Mouse (Mus musculus) embryonic facial prominence, embryonic 11.5 days (tissue): ENCODE results near the gene Ces2e. TPM values are rescaled to one million over a fixed set of nuclear protein-coding genes. Genes with fewer than 3 reads are reported as not detected.
"Not testable (repeated sequence)": the region's sequence is repeated elsewhere in the genome, so short reads cannot be mapped to it uniquely, and the experiment has no call there.

ENCODE experiments used
- ATAC-seq: fragments of 200-750 bp; cut with Nextera tagmentation; replicated peaks from 2 replicates; pipeline ENCODE4 v1.8.0; 2017; ENCODE audit warnings: low read depth; ENCODE audit not compliant: insufficient number of reproducible peaks, low FRiP score, low TSS enrichment
- DNase-seq: peaks from one replicate; pipeline ENCODE4 v3.0.0-alpha.2; 2015; ENCODE audit warnings: low spot score
- H3K27ac ChIP-seq: fragments of 300-500 bp; sonication (generic); replicated peaks from 2 replicates; pipeline ENCODE4 v1.5.1; 2014; ENCODE audit warnings: mild to moderate bottlenecking, low read depth, low read length, control low read depth
- H3K27me3 ChIP-seq: fragments of 300-500 bp; sonication (generic); 2 replicates; pipeline ENCODE4 v1.6.1; 2014; ENCODE audit warnings: mild to moderate bottlenecking, low read length, moderate library complexity, mixed read lengths; ENCODE audit not compliant: control insufficient read depth, insufficient read depth
- H3K36me3 ChIP-seq: fragments of 300-500 bp; sonication (generic); replicated peaks from 2 replicates; pipeline ENCODE4 v1.6.1; 2014; ENCODE audit warnings: low read depth, mild to moderate bottlenecking, low read length, moderate library complexity, mixed read lengths; ENCODE audit not compliant: control insufficient read depth, insufficient read depth
- H3K4me1 ChIP-seq: fragments of 300-500 bp; sonication (generic); 2 replicates; pipeline ENCODE4 v1.6.1; 2014; ENCODE audit warnings: low read length, mixed read lengths; ENCODE audit not compliant: control insufficient read depth, insufficient read depth
- H3K4me2 ChIP-seq: fragments of 300-500 bp; sonication (generic); 2 replicates; pipeline ENCODE4 v1.6.1; 2014; ENCODE audit warnings: low read depth, mild to moderate bottlenecking, control low read depth, low read length, moderate library complexity
- H3K4me3 ChIP-seq: fragments of 300-500 bp; sonication (generic); 2 replicates; pipeline ENCODE4 v1.5.1; 2014; ENCODE audit warnings: low read depth, low read length, control low read depth
- H3K9ac ChIP-seq: fragments of 300-500 bp; sonication (generic); replicated peaks from 2 replicates; pipeline ENCODE4 v1.6.1; 2014; ENCODE audit warnings: mild to moderate bottlenecking, control low read depth, low read length
- H3K9me3 ChIP-seq: fragments of 300-500 bp; sonication (generic); replicated peaks from 2 replicates; pipeline ENCODE4 v1.6.1; 2016; ENCODE audit warnings: mild to moderate bottlenecking, low read length, inconsistent platforms, mixed read lengths; ENCODE audit not compliant: control insufficient read depth
- WGBS: fragments of 180-500 bp; shearing (Covaris S2); extraction: QIAGEN DNeasy Blood & Tissue Kit; methylation state at CpG from one replicate; pipeline ENCODE4 v1.1.7; 2014; 5-methylcytosine and 5-hydroxymethylcytosine counted together
- polyA plus RNA-seq: library from polyadenylated mRNA; unstranded; fragments of >200 nt; fragmentation: Nextera tagmentation; extraction: Ambion mirVana; gene quantifications from 2 replicates; pipeline ENCODE4 v1.2.1, GENCODE M21; 2014

Ces2e gene
- 0.10 TPM in 1 of 2 replicates, not detected in the other for polyA plus RNA-seq

GRCm38 (mm10) chr8:104925972-104926596 is at the start of gene Ces2e:
Gene Ces2e, plus strand, starts transcription at chr8:104926260.
- no peak for ATAC-seq
- H3K9ac ChIP-seq: no peak within 1 kb of the TSS
- no peaks in the 10 kb centered on the region for H3K9me3 ChIP-seq
- H3K36me3 ChIP-seq: no peaks in the 10 kb centered on the region
- H3K4me2 ChIP-seq: no peak within 1 kb of the TSS
- no peak within 1 kb of the TSS for H3K27ac ChIP-seq
- H3K27me3 ChIP-seq: no peaks in the 10 kb centered on the region
- DNase-seq: no peak
- WGBS: 89% methylated on average over 5 of the region's 5 CpGs
- H3K4me3 ChIP-seq: no peak within 1 kb of the TSS
- H3K4me1 ChIP-seq: no peaks in the 10 kb centered on the region

DNA sequence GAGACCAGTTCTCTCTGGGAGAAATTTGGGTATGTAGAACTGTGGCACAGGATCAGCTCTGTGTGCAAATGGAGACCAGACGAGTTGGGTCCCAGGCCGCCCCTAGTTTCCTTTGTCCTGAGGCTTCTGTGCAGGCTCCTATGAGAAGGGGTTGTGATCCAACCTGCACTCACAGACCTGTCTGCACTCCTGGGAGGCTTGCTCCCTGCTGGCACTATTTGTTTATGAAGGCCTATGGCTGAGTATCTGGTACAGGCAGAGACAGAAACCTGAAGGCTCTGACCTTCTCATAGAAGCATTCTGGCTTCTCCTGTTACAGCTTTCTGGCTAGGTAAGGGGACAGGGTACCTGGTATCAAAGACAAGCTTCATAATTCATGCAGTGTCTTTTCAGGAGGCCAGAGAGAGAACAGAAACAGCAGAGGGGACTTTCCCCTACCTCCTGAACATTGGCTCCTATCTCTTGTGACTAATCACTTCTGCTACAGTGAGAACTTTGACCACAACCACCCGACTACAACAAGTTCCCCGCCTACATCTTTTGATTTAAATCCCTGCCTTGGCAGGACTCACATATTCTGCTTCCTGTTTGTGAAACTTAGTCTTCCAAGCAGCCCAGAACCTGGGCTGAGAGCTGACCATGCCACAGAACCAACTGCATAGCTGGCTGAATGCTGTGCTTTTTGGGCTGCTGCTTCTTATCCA is 39.7 kb upstream of the Ces2e start:
- not testable (repeated sequence) for H3K27me3 ChIP-seq, H3K4me2 ChIP-seq, H3K9ac ChIP-seq, ATAC-seq, DNase-seq, H3K4me3 ChIP-seq, H3K4me1 ChIP-seq, H3K9me3 ChIP-seq, H3K27ac ChIP-seq, H3K36me3 ChIP-seq
- no CpG with 5 or more reads among the region's 4 CpGs for WGBS

- no peak for DNase-seq
- WGBS: 81% methylated on average over 2 of the region's 2 CpGs
These were observed 24.3 kb upstream of the Ces2e start for GRCm38 (mm10) chr8:104901746-104902145.

GRCm38 (mm10) chr8:104907111-104907510 is 18.9 kb upstream of the Ces2e start:
- Histone ChIP-seq H3K4me2 (no peak overlapping the region), H3K36me3 (no peaks in the 10 kb centered on the region), H3K9ac (no peak overlapping the region), H3K27ac (no peak overlapping the region), H3K27me3 (no peaks in the 10 kb centered on the region), H3K4me1 (no peaks in the 10 kb centered on the region), H3K9me3 (no peaks in the 10 kb centered on the region), H3K4me3 (no peak overlapping the region)
- DNase-seq (no peak), ATAC-seq (no peak)
- WGBS: 60% methylated on average over 1 of the region's 1 CpGs

More at GRCm38 (mm10) chr8:104901746-104902145, 24.3 kb upstream of the Ces2e start:
- H3K9me3 ChIP-seq: no peaks in the 10 kb centered on the region
- H3K27ac ChIP-seq: no peak overlapping the region
- no peaks in the 10 kb centered on the region for H3K4me1 ChIP-seq
- ATAC-seq: no peak
- no peak overlapping the region for H3K4me2 ChIP-seq
- no peak overlapping the region for H3K4me3 ChIP-seq
- H3K27me3 ChIP-seq: no peaks in the 10 kb centered on the region
- H3K36me3 ChIP-seq: no peaks in the 10 kb centered on the region
- H3K9ac ChIP-seq: no peak overlapping the region

DNA sequence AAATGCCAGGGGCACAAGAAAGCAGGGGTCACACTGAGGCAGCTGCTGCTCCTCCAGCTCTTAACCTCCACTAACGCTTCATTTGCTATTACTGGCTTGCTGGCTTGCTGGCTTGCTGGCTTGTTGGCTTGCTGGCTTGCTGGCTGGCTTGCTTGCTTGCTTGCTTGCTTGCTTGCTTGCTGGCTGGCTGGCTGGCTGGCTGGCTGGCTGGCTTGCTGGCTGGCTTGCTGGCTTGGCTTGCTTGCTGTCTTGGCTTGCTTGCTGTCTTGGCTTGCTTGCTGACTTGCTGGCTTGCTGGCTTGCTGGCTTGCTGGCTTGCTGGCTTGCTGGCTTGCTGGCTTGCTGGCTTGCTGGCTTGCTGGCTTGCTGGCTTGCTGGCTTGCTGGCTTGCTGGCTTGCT is 17.0 kb upstream of the Ces2e start:
- H3K36me3 ChIP-seq, DNase-seq, H3K9ac ChIP-seq, H3K4me1 ChIP-seq, H3K4me2 ChIP-seq, H3K27ac ChIP-seq, ATAC-seq, H3K9me3 ChIP-seq, H3K4me3 ChIP-seq, H3K27me3 ChIP-seq: not testable (repeated sequence)
- WGBS: 57% methylated on average over 1 of the region's 1 CpGs

GRCm38 (mm10) chr8:104909651-104910050 is 16.4 kb upstream of the Ces2e start:
- not testable (repeated sequence) for H3K9me3 ChIP-seq, H3K27me3 ChIP-seq, H3K27ac ChIP-seq, H3K4me2 ChIP-seq, H3K4me1 ChIP-seq, ATAC-seq, H3K9ac ChIP-seq, H3K36me3 ChIP-seq, DNase-seq, H3K4me3 ChIP-seq
- WGBS: 96% methylated on average over 10 of the region's 10 CpGs

DNA sequence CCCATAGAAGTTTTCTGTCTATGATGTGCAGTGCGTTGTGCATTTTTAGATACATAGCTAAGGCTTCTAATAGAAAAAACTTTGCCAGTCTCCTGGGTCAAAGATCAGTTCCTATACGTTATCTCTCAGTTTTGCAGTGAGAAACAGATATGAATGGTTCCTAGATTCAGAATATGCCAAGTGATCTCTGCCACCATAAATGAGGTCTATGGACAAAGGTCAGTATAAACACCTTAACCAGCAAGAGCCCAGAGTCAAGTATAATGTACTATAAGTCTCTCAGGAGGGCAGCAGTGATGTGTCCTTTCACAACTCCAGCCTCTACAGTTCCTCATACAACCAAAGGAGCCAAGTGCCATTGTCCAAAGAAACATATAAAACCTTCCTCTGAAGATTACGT is 1.2 kb downstream of the Ces2e start:
- Histone ChIP-seq H3K27me3 (no peaks in the 10 kb centered on the region), H3K4me1 (no peaks in the 10 kb centered on the region), H3K4me2 (no peak overlapping the region), H3K9ac (no peak overlapping the region), H3K9me3 (no peaks in the 10 kb centered on the region), H3K36me3 (no peaks in the 10 kb centered on the region), H3K4me3 (no peak overlapping the region), H3K27ac (no peak overlapping the region)
- no peak for DNase-seq
- ATAC-seq: no peak
- 87% methylated on average over 3 of the region's 3 CpGs for WGBS

DNA sequence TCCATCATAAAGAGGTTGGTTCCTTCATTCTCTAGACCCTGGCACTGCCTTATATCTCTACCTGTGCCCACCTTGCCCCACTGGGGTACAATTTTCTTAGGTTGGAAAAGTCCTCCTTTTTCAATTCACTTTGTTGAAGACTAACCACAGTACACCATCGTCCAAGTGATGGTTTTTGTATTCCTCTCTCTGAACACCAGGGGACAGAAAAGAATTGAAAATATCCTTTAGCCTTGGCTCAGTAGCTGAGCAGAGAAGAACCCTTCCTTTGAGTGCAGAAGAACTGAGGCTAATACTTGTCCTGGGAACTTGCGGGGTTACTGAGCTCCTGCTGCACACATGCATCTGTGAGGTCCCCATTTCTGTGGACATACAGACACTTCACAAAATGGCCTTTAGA is 18.6 kb downstream of the Ces2e start:
- Histone ChIP-seq H3K27me3 (no peaks in the 10 kb centered on the region), H3K9ac (no peak overlapping the region), H3K36me3 (no peaks in the 10 kb centered on the region), H3K4me2 (no peak overlapping the region), H3K4me1 (no peaks in the 10 kb centered on the region), H3K4me3 (no peak overlapping the region), H3K27ac (no peak overlapping the region), H3K9me3 (no peaks in the 10 kb centered on the region)
- DNase-seq (no peak), ATAC-seq (no peak)
- 78% methylated on average over 2 of the region's 2 CpGs for WGBS
